Mouse (Mus musculus) heart, embryonic 11.5 days (tissue): Measurements from ENCODE around the gene D630045J12Rik. TPM values are rescaled to one million over a fixed set of nuclear protein-coding genes. Genes with fewer than 3 reads are reported as not detected.

Experiments used
- ATAC-seq: fragments of 200-750 bp; cut with Nextera tagmentation; replicated peaks from 2 replicates; pipeline ENCODE4 v1.8.0; 2017; ENCODE audit warnings: moderate library complexity; ENCODE audit not compliant: insufficient number of reproducible peaks, low FRiP score, low TSS enrichment
- H3K27ac ChIP-seq: fragments of 300-500 bp; sonication (generic); 2 replicates; pipeline ENCODE4 v1.5.1; 2014; ENCODE audit warnings: mild to moderate bottlenecking, low read depth, low read length
- H3K27me3 ChIP-seq: fragments of 300-500 bp; sonication (generic); 2 replicates; pipeline ENCODE4 v1.6.1; 2014; ENCODE audit warnings: mild to moderate bottlenecking, low read length, mixed read lengths; ENCODE audit not compliant: control insufficient read depth, insufficient read depth
- H3K36me3 ChIP-seq: fragments of 300-500 bp; sonication (generic); 2 replicates; pipeline ENCODE4 v1.6.1; 2014; ENCODE audit warnings: mild to moderate bottlenecking, low read length, moderate library complexity, mixed read lengths; ENCODE audit not compliant: control insufficient read depth, insufficient read depth
- H3K4me1 ChIP-seq: fragments of 300-500 bp; sonication (generic); 2 replicates; pipeline ENCODE4 v1.6.1; 2014; ENCODE audit warnings: low read length; ENCODE audit not compliant: control insufficient read depth, insufficient read depth
- H3K4me2 ChIP-seq: fragments of 300-500 bp; sonication (generic); 2 replicates; pipeline ENCODE4 v1.6.1; 2014; ENCODE audit warnings: mild to moderate bottlenecking, moderate library complexity
- H3K4me3 ChIP-seq: fragments of 300-500 bp; sonication (generic); 2 replicates; pipeline ENCODE4 v1.5.1; 2014; ENCODE audit warnings: low read depth, low read length
- H3K9ac ChIP-seq: fragments of 300-500 bp; sonication (generic); 2 replicates; pipeline ENCODE4 v1.6.1; 2014; ENCODE audit warnings: mild to moderate bottlenecking, low read depth, low read length, moderate library complexity
- H3K9me3 ChIP-seq: fragments of 300-500 bp; sonication (generic); replicated peaks from 2 replicates; pipeline ENCODE4 v1.6.1; 2016; ENCODE audit warnings: low read length; ENCODE audit not compliant: control insufficient read depth
- WGBS: fragments of 180-500 bp; shearing (Covaris S2); extraction: QIAGEN DNeasy Blood & Tissue Kit; methylation state at CpG from one replicate; pipeline ENCODE4 v1.1.7; 2014; ENCODE audit not compliant: insufficient replicate concordance; 5-methylcytosine and 5-hydroxymethylcytosine counted together
- polyA plus RNA-seq: library from polyadenylated mRNA; unstranded; fragments of >200 nt; fragmentation: Nextera tagmentation; extraction: Ambion mirVana; gene quantifications from 2 replicates; pipeline ENCODE4 v1.2.1, GENCODE M21; 2014

D630045J12Rik gene
- polyA plus RNA-seq, 1 experiment from 2014 or later, result 3.7 TPM

- Histone ChIP-seq H3K36me3 (peaks cover 6% of the 10 kb centered on the region; the same call in 1 of the 2 replicates), H3K27me3 (no peaks in the 10 kb centered on the region)
Observed at GRCm38 (mm10) chr6:38195306-38195705, 58.5 kb downstream of the D630045J12Rik start.

GRCm38 (mm10) chr6:38194046-38194445 lies 59.8 kb downstream of the D630045J12Rik start:
- Histone ChIP-seq H3K4me3 (no peak overlapping the region), H3K9me3 (no peaks in the 10 kb centered on the region), H3K27me3 (no peaks in the 10 kb centered on the region), H3K36me3 (peaks cover 6% of the 10 kb centered on the region; the same call in 1 of the 2 replicates), H3K4me2 (no peak overlapping the region), H3K4me1 (no peaks in the 10 kb centered on the region), H3K27ac (no peak overlapping the region), H3K9ac (no peak overlapping the region)
- no peak for ATAC-seq
- 60% methylated on average over 7 of the region's 7 CpGs for WGBS

More at GRCm38 (mm10) chr6:38195306-38195705, 58.5 kb downstream of the D630045J12Rik start:
- Histone ChIP-seq H3K4me2 (no peak overlapping the region), H3K9me3 (no peaks in the 10 kb centered on the region), H3K4me1 (no peaks in the 10 kb centered on the region), H3K4me3 (no peak overlapping the region), H3K27ac (no peak overlapping the region), H3K9ac (no peak overlapping the region)
- ATAC-seq, result no peak
- 84% methylated on average over 10 of the region's 10 CpGs for WGBS

GRCm38 (mm10) chr6:38192952-38193351 lies 60.9 kb downstream of the D630045J12Rik start:
- Histone ChIP-seq H3K4me2 (no peak overlapping the region), H3K4me3 (no peak overlapping the region), H3K9ac (no peak overlapping the region), H3K27ac (no peak overlapping the region), H3K9me3 (no peaks in the 10 kb centered on the region), H3K36me3 (peaks cover 10% of the 10 kb centered on the region; the same call in 1 of the 2 replicates), H3K4me1 (no peaks in the 10 kb centered on the region), H3K27me3 (no peaks in the 10 kb centered on the region)
- WGBS, result 88% methylated on average over 7 of the region's 7 CpGs
- no peak for ATAC-seq

GRCm38 (mm10) chr6:38186312-38186950 lies 67.4 kb downstream of the D630045J12Rik start:
- no peaks in the 10 kb centered on the region for H3K27me3 ChIP-seq
- peaks cover 3% of the 10 kb centered on the region; the same call in 1 of the 2 replicates for H3K4me1 ChIP-seq
- H3K4me3 ChIP-seq, result no peak overlapping the region
- no peak for ATAC-seq
- 0 out of 2 replicates have a peak overlapping the region, but pooled peaks have one; percentile 6 for H3K27ac ChIP-seq
- no peak overlapping the region for H3K4me2 ChIP-seq
- H3K36me3 ChIP-seq, result peaks cover 4% of the 10 kb centered on the region; the same call in 1 of the 2 replicates
- no peaks in the 10 kb centered on the region for H3K9me3 ChIP-seq
- no peak overlapping the region for H3K9ac ChIP-seq
- WGBS, result 70% methylated on average over 8 of the region's 8 CpGs

GRCm38 (mm10) chr6:38184791-38185190 lies 69.0 kb downstream of the D630045J12Rik start:
- peaks cover 4% of the 10 kb centered on the region; the same call in 1 of the 2 replicates for H3K36me3 ChIP-seq
- no peaks in the 10 kb centered on the region for H3K9me3 ChIP-seq
- H3K9ac ChIP-seq, result no peak overlapping the region
- no peak overlapping the region for H3K4me2 ChIP-seq
- H3K4me3 ChIP-seq, result no peak overlapping the region
- peaks cover 5% of the 10 kb centered on the region; the same call in 1 of the 2 replicates for H3K4me1 ChIP-seq
- H3K27ac ChIP-seq, result no peak overlapping the region
- no peaks in the 10 kb centered on the region for H3K27me3 ChIP-seq
- 78% methylated on average over 8 of the region's 8 CpGs for WGBS
- ATAC-seq, result no peak

- Histone ChIP-seq H3K9ac (no peak overlapping the region), H3K27ac (no peak overlapping the region), H3K4me2 (no peak overlapping the region), H3K4me3 (no peak overlapping the region), H3K36me3 (no peaks in the 10 kb centered on the region), H3K4me1 (peaks cover 12% of the 10 kb centered on the region; the same call in 1 of the 2 replicates), H3K9me3 (no peaks in the 10 kb centered on the region), H3K27me3 (no peaks in the 10 kb centered on the region)
- WGBS, result 75% methylated on average over 10 of the region's 10 CpGs
- no peak for ATAC-seq
Observed at GRCm38 (mm10) chr6:38181756-38182318, 72.0 kb downstream of the D630045J12Rik start.

GRCm38 (mm10) chr6:38180669-38181068 lies 73.1 kb downstream of the D630045J12Rik start:
- 53% methylated on average over 5 of the region's 5 CpGs for WGBS
- Histone ChIP-seq H3K9me3 (no peaks in the 10 kb centered on the region), H3K4me3 (no peak overlapping the region), H3K27me3 (no peaks in the 10 kb centered on the region), H3K36me3 (no peaks in the 10 kb centered on the region), H3K4me2 (no peak overlapping the region), H3K9ac (no peak overlapping the region), H3K4me1 (peaks cover 12% of the 10 kb centered on the region; the same call in 1 of the 2 replicates), H3K27ac (peak overlapping the region; percentile 7; the same call in 1 of the 2 replicates)
- ATAC-seq, result no peak

GRCm38 (mm10) chr6:38165385-38165784 lies 88.4 kb downstream of the D630045J12Rik start:
- H3K4me2 ChIP-seq, result no peak overlapping the region
- 72% methylated on average over 6 of the region's 6 CpGs for WGBS
- peaks cover under 1% of the 10 kb centered on the region; the same call in 1 of the 2 replicates for H3K9me3 ChIP-seq
- no peaks in the 10 kb centered on the region for H3K4me1 ChIP-seq
- H3K9ac ChIP-seq, result no peak overlapping the region
- no peak for ATAC-seq
- no peaks in the 10 kb centered on the region for H3K27me3 ChIP-seq
- H3K36me3 ChIP-seq, result peaks cover under 1% of the 10 kb centered on the region; the same call in 1 of the 2 replicates
- no peak overlapping the region for H3K4me3 ChIP-seq
- H3K27ac ChIP-seq, result no peak overlapping the region
